Mouse (Mus musculus) liver, embryonic 11.5 days (tissue): ENCODE results near the gene Cyp24a1. TPM values are rescaled to one million over a fixed set of nuclear protein-coding genes. Genes with fewer than 3 reads are reported as not detected.

ENCODE experiments used
- ATAC-seq: fragments of 200-750 bp; cut with Nextera tagmentation; replicated peaks from 2 replicates; pipeline ENCODE4 v1.8.0; 2017; ENCODE audit warnings: moderate number of reproducible peaks, mild to moderate bottlenecking, moderate TSS enrichment, moderate library complexity; ENCODE audit not compliant: low FRiP score
- DNase-seq: peaks from one replicate; pipeline ENCODE4 v3.0.0-alpha.2; 2017; ENCODE audit warnings: low spot score
- H3K27ac ChIP-seq: fragments of 300-500 bp; sonication (generic); 2 replicates; pipeline ENCODE4 v1.5.1; 2014; ENCODE audit warnings: mild to moderate bottlenecking, low read depth, low read length, control low read depth
- H3K27me3 ChIP-seq: fragments of 300-500 bp; sonication (generic); replicated peaks from 2 replicates; pipeline ENCODE4 v1.6.1; 2014; ENCODE audit warnings: low read length, mixed read lengths; ENCODE audit not compliant: control insufficient read depth, insufficient read depth
- H3K36me3 ChIP-seq: fragments of 300-500 bp; sonication (generic); 2 replicates; pipeline ENCODE4 v1.6.1; 2014; ENCODE audit warnings: mild to moderate bottlenecking, low read length, moderate library complexity, mixed read lengths; ENCODE audit not compliant: control insufficient read depth, insufficient read depth
- H3K4me1 ChIP-seq: fragments of 300-500 bp; sonication (generic); replicated peaks from 2 replicates; pipeline ENCODE4 v1.6.1; 2014; ENCODE audit warnings: low read length, mixed read lengths; ENCODE audit not compliant: control insufficient read depth, insufficient read depth
- H3K4me2 ChIP-seq: fragments of 300-500 bp; sonication (generic); 2 replicates; pipeline ENCODE4 v1.6.1; 2014; ENCODE audit warnings: mild to moderate bottlenecking, control low read depth, moderate library complexity
- H3K4me3 ChIP-seq: fragments of 300-500 bp; sonication (generic); 2 replicates; pipeline ENCODE4 v1.5.1; 2014; ENCODE audit warnings: low read depth, low read length, control low read depth
- H3K9ac ChIP-seq: fragments of 300-500 bp; sonication (generic); 2 replicates; pipeline ENCODE4 v1.6.1; 2014; ENCODE audit warnings: low read depth, low read length, control low read depth
- H3K9me3 ChIP-seq: fragments of 300-500 bp; sonication (generic); 2 replicates; pipeline ENCODE4 v1.6.1; 2016; ENCODE audit warnings: low read length, inconsistent platforms, mixed read lengths; ENCODE audit not compliant: control insufficient read depth
- WGBS: fragments of 180-500 bp; shearing (Covaris S2); extraction: QIAGEN DNeasy Blood & Tissue Kit; methylation state at CpG from one replicate; pipeline ENCODE4 v1.1.7; 2014; 5-methylcytosine and 5-hydroxymethylcytosine counted together
- polyA plus RNA-seq: library from polyadenylated mRNA; unstranded; fragments of >200 nt; fragmentation: Nextera tagmentation; extraction: Ambion mirVana; gene quantifications from 2 replicates; pipeline ENCODE4 v1.2.1, GENCODE M21; 2014

The Cyp24a1 gene
- not detected in 2 replicates for polyA plus RNA-seq

DNA sequence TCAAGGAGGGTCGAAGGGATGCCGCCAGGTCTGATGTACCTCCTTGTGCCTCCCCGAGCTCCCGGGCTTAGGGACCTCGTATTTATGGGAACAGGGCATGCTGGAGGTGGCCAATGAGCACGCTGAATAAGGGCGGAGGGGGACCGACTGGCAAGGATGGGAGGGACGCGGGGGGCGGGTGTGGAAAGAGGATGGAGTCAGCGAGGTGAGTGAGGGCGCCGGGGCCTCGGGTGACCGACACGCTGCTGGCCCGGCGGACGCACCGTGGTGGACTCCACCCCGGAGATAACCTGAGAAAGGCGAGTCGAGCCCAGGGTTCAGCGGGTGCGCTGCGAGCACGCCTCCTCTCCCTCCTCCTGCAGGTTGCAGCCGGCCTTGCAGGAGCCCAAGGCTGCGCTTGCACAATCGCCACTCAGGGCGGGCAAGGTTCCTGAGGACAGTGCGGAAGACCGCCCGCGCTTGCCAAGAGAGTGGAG, at the start of gene Cyp24a1:
TSS of gene Cyp24a1 (minus strand) at position 55 of the 476 bp plus-strand sequence.
- under 1% methylated on average over 35 of the region's 36 CpGs for WGBS
- Histone ChIP-seq H3K9me3 (no peaks in the 10 kb centered on the region), H3K27ac (no peak within 1 kb of the TSS), H3K4me2 (peak within 1 kb of the TSS; percentile 30), H3K4me1 (peaks cover 4% of the 10 kb centered on the region; the same call in 1 of the 2 replicates), H3K9ac (no peak within 1 kb of the TSS), H3K4me3 (peak within 1 kb of the TSS; percentile 28), H3K27me3 (peaks cover 59% of the 10 kb centered on the region), H3K36me3 (no peaks in the 10 kb centered on the region)
- DNase-seq, result no peak
- no peak; the same call in 1 of the 2 replicates for ATAC-seq

DNA sequence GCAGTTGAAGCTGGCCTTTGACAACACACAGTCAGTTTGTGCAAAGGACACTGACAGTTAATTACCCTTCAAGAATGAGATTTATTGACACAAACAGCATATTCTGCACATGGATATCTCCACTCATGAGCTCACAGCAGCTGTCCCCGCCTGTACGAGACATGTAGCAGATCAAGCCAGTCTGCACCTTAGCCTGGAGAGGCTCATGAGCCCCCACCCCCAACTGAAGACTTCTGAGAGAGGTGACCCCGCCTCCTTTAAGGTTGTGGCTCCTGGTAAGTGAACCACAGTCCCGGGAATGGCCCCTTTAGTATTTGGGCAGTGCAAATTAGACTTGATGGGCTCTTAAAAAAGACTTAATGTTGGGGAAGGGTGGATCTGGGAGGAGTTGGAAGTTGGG, 48.8 kb upstream of the Cyp24a1 start:
- Histone ChIP-seq H3K9ac (no peak overlapping the region), H3K4me3 (no peak overlapping the region), H3K27me3 (no peaks in the 10 kb centered on the region), H3K27ac (no peak overlapping the region), H3K4me1 (no peaks in the 10 kb centered on the region), H3K4me2 (no peak overlapping the region), H3K9me3 (no peaks in the 10 kb centered on the region), H3K36me3 (no peaks in the 10 kb centered on the region)
- 58% methylated on average over 4 of the region's 4 CpGs for WGBS
- no peak for DNase-seq
- ATAC-seq, result no peak

DNA sequence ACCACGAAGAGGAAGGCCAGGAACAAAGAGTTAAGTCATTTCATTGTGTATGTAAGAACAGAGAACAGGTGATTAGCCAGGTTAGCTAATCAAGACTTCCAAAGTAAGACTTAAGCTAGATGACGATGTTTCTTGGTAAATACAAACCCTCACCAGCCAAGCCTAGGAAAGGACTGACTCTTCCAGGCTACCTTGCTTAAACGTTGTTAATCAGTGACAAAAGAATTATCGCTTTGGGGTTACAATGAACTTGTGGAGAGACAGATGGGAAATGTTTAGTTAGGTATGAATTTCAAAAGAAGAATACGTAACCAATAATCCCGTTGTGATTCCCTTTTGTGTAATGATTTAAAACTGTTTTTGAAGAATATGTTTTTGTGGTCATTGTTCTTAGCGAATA, 48.0 kb upstream of the Cyp24a1 start:
- H3K4me2 ChIP-seq, result no peak overlapping the region
- no peaks in the 10 kb centered on the region for H3K4me1 ChIP-seq
- no peak for ATAC-seq
- H3K4me3 ChIP-seq, result no peak overlapping the region
- WGBS, result 77% methylated on average over 7 of the region's 7 CpGs
- H3K9ac ChIP-seq, result no peak overlapping the region
- H3K36me3 ChIP-seq, result no peaks in the 10 kb centered on the region
- no peaks in the 10 kb centered on the region for H3K9me3 ChIP-seq
- no peak for DNase-seq
- no peak overlapping the region for H3K27ac ChIP-seq
- no peaks in the 10 kb centered on the region for H3K27me3 ChIP-seq

DNA sequence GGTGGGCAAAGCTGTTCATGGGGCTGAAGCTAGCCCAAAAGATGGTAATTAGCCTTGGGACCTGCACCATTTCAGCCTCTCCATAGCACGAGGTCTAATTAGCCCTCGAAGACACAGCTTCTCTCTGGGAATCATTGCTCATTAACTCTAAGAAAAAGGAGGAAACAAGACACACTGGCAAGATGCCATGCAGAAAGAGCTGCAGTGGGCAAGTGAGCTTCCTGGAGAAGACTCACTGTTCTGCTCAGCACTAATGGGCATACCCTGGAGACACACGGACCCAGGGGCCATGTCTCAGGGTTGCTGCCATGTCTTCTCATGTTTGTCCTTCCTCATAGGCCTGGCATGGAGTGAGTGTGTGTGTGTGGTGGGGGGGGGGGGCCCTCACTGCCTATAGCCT, 47.2 kb upstream of the Cyp24a1 start:
- H3K27me3 ChIP-seq, result no peaks in the 10 kb centered on the region
- no peak overlapping the region for H3K4me2 ChIP-seq
- no peak overlapping the region for H3K4me3 ChIP-seq
- H3K9ac ChIP-seq, result no peak overlapping the region
- H3K36me3 ChIP-seq, result no peaks in the 10 kb centered on the region
- DNase-seq (no peak), ATAC-seq (no peak)
- H3K4me1 ChIP-seq, result no peaks in the 10 kb centered on the region
- WGBS, result 82% methylated on average over 3 of the region's 3 CpGs
- no peaks in the 10 kb centered on the region for H3K9me3 ChIP-seq
- no peak overlapping the region for H3K27ac ChIP-seq

- no peaks in the 10 kb centered on the region for H3K9me3 ChIP-seq
- ATAC-seq (no peak), DNase-seq (no peak)
- H3K4me2 ChIP-seq, result no peak overlapping the region
- no peaks in the 10 kb centered on the region for H3K36me3 ChIP-seq
- H3K9ac ChIP-seq, result no peak overlapping the region
- WGBS, result 71% methylated on average over 5 of the region's 5 CpGs
- no peak overlapping the region for H3K4me3 ChIP-seq
- H3K4me1 ChIP-seq, result no peaks in the 10 kb centered on the region
- H3K27ac ChIP-seq, result no peak overlapping the region
- no peaks in the 10 kb centered on the region for H3K27me3 ChIP-seq
These were observed 46.7 kb upstream of the Cyp24a1 start for GRCm38 (mm10) chr2:170543625-170544024.

DNA sequence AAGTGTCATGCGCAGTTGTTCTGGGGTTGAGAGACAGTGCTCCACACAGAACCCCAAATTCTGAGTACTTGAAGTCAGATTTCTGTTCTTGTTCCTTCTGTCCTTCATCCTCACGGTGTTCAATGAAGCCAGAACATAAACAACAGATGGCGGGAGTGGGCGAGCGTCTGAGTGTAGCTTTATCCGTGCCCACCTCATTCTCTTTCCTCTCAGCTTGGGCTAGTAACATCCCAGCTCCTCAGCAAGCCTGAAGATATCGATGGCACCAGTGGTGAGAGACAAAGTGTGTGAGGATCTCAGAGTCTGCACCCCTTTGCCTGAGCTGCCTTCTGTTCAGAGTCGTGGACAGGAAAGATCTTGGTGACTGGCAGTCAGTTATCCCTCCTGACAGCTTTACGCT, 42.3 kb upstream of the Cyp24a1 start:
- H3K9me3 ChIP-seq, result no peaks in the 10 kb centered on the region
- no peaks in the 10 kb centered on the region for H3K36me3 ChIP-seq
- no peak overlapping the region for H3K9ac ChIP-seq
- ATAC-seq, result no peak
- no peaks in the 10 kb centered on the region for H3K4me1 ChIP-seq
- no peak overlapping the region for H3K27ac ChIP-seq
- no peaks in the 10 kb centered on the region for H3K27me3 ChIP-seq
- no peak overlapping the region for H3K4me2 ChIP-seq
- no peak overlapping the region for H3K4me3 ChIP-seq
- 81% methylated on average over 9 of the region's 9 CpGs for WGBS
- no peak for DNase-seq

GRCm38 (mm10) chr2:170535841-170536240, 38.9 kb upstream of the Cyp24a1 start:
- no peak for ATAC-seq
- Histone ChIP-seq H3K36me3 (no peaks in the 10 kb centered on the region), H3K4me3 (no peak overlapping the region), H3K4me1 (no peaks in the 10 kb centered on the region), H3K9me3 (no peaks in the 10 kb centered on the region), H3K27ac (no peak overlapping the region), H3K27me3 (no peaks in the 10 kb centered on the region), H3K9ac (no peak overlapping the region), H3K4me2 (no peak overlapping the region)
- DNase-seq, result no peak

DNA sequence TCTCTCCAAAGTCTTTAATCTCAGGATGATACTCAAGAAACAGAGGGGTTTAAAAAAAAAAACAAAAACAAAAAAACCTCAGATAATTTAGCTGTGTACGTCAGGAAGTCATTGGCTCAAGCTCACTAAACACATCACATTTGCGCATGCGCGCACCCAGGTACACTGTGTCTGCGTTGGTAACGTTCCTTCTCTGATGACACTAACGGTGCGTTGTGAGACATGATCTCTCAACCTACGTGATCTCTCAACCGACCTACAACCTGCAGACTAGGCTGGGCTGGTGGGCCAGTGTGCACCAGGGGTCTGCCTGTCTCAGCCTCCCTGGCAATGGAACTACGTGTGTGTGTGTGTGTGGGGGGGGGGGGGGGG, 37.8 kb upstream of the Cyp24a1 start:
- no peak overlapping the region for H3K27ac ChIP-seq
- H3K27me3 ChIP-seq, result no peaks in the 10 kb centered on the region
- no peaks in the 10 kb centered on the region for H3K36me3 ChIP-seq
- no peak overlapping the region for H3K9ac ChIP-seq
- no peaks in the 10 kb centered on the region for H3K4me1 ChIP-seq
- no peak for ATAC-seq
- H3K9me3 ChIP-seq, result no peaks in the 10 kb centered on the region
- no peak overlapping the region for H3K4me3 ChIP-seq
- no peak for DNase-seq
- no peak overlapping the region for H3K4me2 ChIP-seq
- 88% methylated on average over 11 of the region's 11 CpGs for WGBS

DNA sequence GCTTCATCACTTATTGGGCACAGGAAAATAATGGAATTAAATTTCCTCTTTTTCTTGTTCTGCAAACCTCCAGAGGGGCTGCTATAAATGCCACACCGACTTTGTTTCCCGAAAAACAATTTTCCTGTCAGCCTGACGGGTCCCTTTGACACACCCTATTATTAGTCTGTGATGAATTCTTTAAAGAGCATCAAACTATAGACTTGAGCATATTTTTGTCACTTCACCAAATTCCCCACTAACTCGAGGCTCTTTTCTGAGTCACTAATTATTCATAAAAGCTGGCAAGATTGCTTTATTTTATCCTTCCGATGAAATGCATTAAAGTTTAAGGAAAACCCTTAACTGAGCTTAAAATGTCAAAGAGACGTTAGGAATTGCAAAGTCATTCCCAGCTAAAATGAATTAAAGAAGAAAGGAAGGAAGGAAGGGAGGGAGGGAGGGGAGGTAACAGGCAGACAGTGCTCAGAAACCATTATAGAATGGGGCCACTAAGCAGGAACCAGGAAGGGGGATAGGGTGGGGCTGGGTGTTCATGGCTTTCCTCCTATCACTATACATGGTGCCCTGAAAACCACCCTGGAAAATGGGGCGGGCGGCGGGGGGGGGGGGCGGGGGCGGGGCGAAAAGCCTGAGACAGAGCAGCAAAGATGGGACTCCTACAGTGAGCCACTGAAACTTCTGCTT, 37.3 kb upstream of the Cyp24a1 start:
- no peaks in the 10 kb centered on the region for H3K27me3 ChIP-seq
- no peaks in the 10 kb centered on the region for H3K9me3 ChIP-seq
- DNase-seq, result no peak
- no peaks in the 10 kb centered on the region for H3K36me3 ChIP-seq
- H3K9ac ChIP-seq, result no peak overlapping the region
- ATAC-seq, result no peak
- H3K27ac ChIP-seq, result no peak overlapping the region
- no peak overlapping the region for H3K4me2 ChIP-seq
- WGBS, result 52% methylated on average over 8 of the region's 12 CpGs
- H3K4me1 ChIP-seq, result no peaks in the 10 kb centered on the region
- H3K4me3 ChIP-seq, result no peak overlapping the region
